Mouse (Mus musculus) stomach, embryonic 15.5 days (tissue): ENCODE data around the gene Marveld3. TPM values are rescaled to one million over a fixed set of nuclear protein-coding genes. Genes with fewer than 3 reads are reported as not detected.

ENCODE experiments used
- ATAC-seq: fragments of 200-750 bp; cut with Nextera tagmentation; 2 replicates; pipeline ENCODE4 v1.8.0; 2017; ENCODE audit warnings: low read depth, moderate number of reproducible peaks, moderate TSS enrichment; ENCODE audit not compliant: insufficient read depth, low FRiP score
- H3K27ac ChIP-seq: fragments of 300-500 bp; sonication (generic); 2 replicates; pipeline ENCODE4 v1.5.1; 2015; ENCODE audit warnings: mild to moderate bottlenecking, inconsistent platforms
- H3K27me3 ChIP-seq: fragments of 300-500 bp; sonication (generic); replicated peaks from 2 replicates; pipeline ENCODE4 v1.6.1; 2015; ENCODE audit warnings: inconsistent platforms
- H3K36me3 ChIP-seq: fragments of 300-500 bp; sonication (generic); 2 replicates; pipeline ENCODE4 v1.6.1; 2015; ENCODE audit warnings: inconsistent platforms
- H3K4me1 ChIP-seq: fragments of 300-500 bp; sonication (generic); 2 replicates; pipeline ENCODE4 v1.6.1; 2015; ENCODE audit warnings: inconsistent platforms
- H3K4me2 ChIP-seq: fragments of 300-500 bp; sonication (generic); 2 replicates; pipeline ENCODE4 v1.6.1; 2015; ENCODE audit warnings: mild to moderate bottlenecking, inconsistent platforms
- H3K4me3 ChIP-seq: fragments of 300-500 bp; sonication (generic); replicated peaks from 2 replicates; pipeline ENCODE4 v1.5.1; 2015; ENCODE audit warnings: inconsistent platforms
- H3K9ac ChIP-seq: fragments of 300-500 bp; sonication (generic); 2 replicates; pipeline ENCODE4 v1.6.1; 2015; ENCODE audit warnings: inconsistent platforms
- H3K9me3 ChIP-seq: fragments of 300-500 bp; sonication (generic); 2 replicates; pipeline ENCODE4 v1.6.1; 2016; ENCODE audit warnings: inconsistent platforms
- WGBS: fragments of 180-500 bp; shearing (Covaris S2); methylation state at CpG from one replicate; pipeline ENCODE4 v1.1.7; 2015; 5-methylcytosine and 5-hydroxymethylcytosine counted together
- polyA plus RNA-seq: library from polyadenylated mRNA; unstranded; fragments of >200 nt; fragmentation: Nextera tagmentation; extraction: Ambion mirVana; gene quantifications from 2 replicates; pipeline ENCODE4 v1.2.1, GENCODE M21; 2015

Gene Marveld3
- polyA plus RNA-seq, 1 experiment from 2014 or later = 12.1 TPM

- Histone ChIP-seq H3K9me3 (no peaks in the 10 kb centered on the region), H3K27ac (no peak within 1 kb of the TSS), H3K4me1 (no peaks in the 10 kb centered on the region), H3K4me2 (no peak within 1 kb of the TSS), H3K9ac (no peak within 1 kb of the TSS), H3K27me3 (no peaks in the 10 kb centered on the region), H3K36me3 (no peaks in the 10 kb centered on the region), H3K4me3 (no peak within 1 kb of the TSS)
- no peak for ATAC-seq
- WGBS = 75% methylated on average over 8 of the region's 8 CpGs
Measured at GRCm38 (mm10) chr8:109990224-109990623, 28.2 kb upstream of the Marveld3 start, which contains the start of gene Tat. Gene Tat (plus strand): TSS chr8:109990437.

DNA sequence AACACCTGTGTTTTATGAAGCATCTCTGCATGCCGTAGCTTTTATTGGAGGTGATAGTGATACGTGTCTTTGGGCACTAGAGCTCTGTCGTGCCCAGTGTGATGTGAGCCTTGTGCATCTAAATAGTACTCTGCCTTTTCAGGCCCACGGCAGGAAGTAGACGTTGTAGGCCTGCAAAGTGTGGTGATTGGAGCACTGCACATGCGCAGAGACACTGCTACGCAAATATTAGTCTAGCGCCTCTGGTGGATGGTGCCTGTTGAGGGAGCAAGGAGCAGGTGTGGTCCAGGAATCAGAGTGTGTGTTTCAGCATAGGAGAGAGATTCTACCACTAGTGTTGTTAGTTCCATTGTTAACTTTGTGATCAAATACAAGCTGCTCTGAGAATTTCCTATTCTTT is 27.1 kb upstream of the Marveld3 start:
- Histone ChIP-seq H3K9ac (no peak overlapping the region), H3K9me3 (no peaks in the 10 kb centered on the region), H3K4me2 (no peak overlapping the region), H3K4me3 (no peak overlapping the region), H3K27me3 (no peaks in the 10 kb centered on the region), H3K27ac (no peak overlapping the region), H3K36me3 (no peaks in the 10 kb centered on the region), H3K4me1 (no peaks in the 10 kb centered on the region)
- no peak for ATAC-seq
- WGBS = 83% methylated on average over 8 of the region's 8 CpGs

DNA sequence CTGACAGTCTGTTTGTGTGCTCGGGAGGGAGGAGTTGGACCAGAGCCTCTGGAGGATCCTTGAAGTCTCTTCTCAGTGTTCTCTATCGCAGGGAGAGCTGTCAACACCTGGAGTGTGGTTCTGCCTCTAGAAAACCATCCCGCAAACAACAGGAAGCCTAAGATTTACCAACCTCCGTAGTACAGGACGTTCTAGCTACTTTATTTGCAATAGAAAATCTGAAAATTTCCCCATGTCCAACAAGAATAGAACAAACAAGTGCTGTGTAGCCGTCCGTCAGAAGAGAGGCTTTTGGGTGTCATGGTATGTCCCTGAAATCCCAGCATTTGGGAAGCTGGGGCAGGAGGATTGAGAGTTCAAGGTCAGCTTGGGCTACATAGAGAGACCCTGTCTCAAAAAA is 25.8 kb upstream of the Marveld3 start:
- WGBS = 76% methylated on average over 7 of the region's 7 CpGs
- Histone ChIP-seq H3K27me3 (no peaks in the 10 kb centered on the region), H3K36me3 (no peaks in the 10 kb centered on the region), H3K4me1 (no peaks in the 10 kb centered on the region), H3K9me3 (no peaks in the 10 kb centered on the region), H3K4me3 (no peak overlapping the region), H3K27ac (no peak overlapping the region), H3K4me2 (no peak overlapping the region), H3K9ac (no peak overlapping the region)
- no peak for ATAC-seq

DNA sequence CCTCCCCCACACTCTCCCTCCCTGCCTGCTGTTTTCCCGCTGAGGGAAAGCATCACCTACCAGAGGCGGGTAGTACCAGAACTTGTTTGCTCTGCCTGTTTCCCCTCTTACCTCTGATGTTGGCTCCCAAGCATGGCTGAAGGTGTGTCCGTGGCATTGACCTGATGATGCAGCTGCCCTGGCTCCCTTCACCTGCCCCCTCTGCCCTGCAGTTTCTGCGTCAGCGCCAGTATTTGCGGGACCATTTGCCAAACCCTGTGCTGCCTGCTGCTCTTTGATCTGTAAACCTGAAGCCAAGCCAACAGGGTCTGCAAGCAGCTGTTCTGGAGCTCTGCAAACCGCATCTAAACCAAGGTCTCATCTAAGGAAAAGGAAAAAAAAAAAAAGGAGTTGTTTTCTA is 24.4 kb upstream of the Marveld3 start:
- H3K36me3 ChIP-seq = no peaks in the 10 kb centered on the region
- H3K9me3 ChIP-seq = no peaks in the 10 kb centered on the region
- H3K4me3 ChIP-seq = no peak overlapping the region
- no peaks in the 10 kb centered on the region for H3K27me3 ChIP-seq
- 58% methylated on average over 7 of the region's 7 CpGs for WGBS
- no peak overlapping the region for H3K4me2 ChIP-seq
- no peaks in the 10 kb centered on the region for H3K4me1 ChIP-seq
- no peak for ATAC-seq
- no peak overlapping the region for H3K9ac ChIP-seq
- H3K27ac ChIP-seq = no peak overlapping the region

- Histone ChIP-seq H3K9ac (no peak overlapping the region), H3K36me3 (no peaks in the 10 kb centered on the region), H3K27ac (no peak overlapping the region), H3K4me2 (no peak overlapping the region), H3K4me1 (no peaks in the 10 kb centered on the region), H3K9me3 (no peaks in the 10 kb centered on the region), H3K27me3 (no peaks in the 10 kb centered on the region), H3K4me3 (no peak overlapping the region)
- WGBS = 29% methylated on average over 5 of the region's 5 CpGs
- ATAC-seq = no peak
Measured at GRCm38 (mm10) chr8:109983944-109984343, 21.9 kb upstream of the Marveld3 start.

DNA sequence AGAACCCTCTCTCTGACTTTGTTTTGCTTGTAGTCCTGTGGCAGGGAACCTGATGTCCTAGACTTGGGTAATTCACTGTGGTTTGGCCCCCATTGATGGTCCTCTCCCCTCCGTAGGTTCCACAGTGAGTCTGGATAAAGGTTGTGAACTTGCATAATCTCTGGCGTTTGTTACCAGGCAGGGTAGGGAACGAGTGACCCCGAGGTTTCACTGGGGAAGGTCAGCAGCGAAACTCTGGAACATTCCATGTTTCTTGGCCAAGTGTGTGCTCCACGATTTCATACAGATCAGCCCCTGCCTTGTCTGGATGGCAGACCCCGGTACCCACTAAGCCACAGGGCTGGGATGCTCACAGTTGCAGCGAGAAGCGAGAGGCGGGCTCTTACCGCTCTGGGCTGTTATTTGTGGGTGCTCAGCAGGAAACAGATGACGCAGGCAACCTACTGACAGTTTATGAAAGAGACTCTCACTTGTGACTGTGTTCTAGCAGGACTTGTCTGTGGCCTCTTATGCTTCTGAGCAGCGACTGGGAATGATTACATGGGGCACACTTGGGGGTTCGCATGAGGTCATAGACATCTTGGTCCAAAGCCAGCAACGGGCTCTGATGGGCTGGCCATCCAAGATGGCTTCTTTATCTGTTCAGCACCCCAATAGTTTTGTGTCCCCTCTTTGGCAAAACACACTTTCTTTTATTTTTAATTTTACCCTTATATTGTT is 20.5 kb upstream of the Marveld3 start:
- Histone ChIP-seq H3K27ac (no peak overlapping the region), H3K9ac (no peak overlapping the region), H3K9me3 (no peaks in the 10 kb centered on the region), H3K27me3 (no peaks in the 10 kb centered on the region), H3K4me3 (no peak overlapping the region), H3K4me1 (no peaks in the 10 kb centered on the region), H3K36me3 (no peaks in the 10 kb centered on the region), H3K4me2 (no peak overlapping the region)
- 79% methylated on average over 15 of the region's 15 CpGs for WGBS
- ATAC-seq = no peak

DNA sequence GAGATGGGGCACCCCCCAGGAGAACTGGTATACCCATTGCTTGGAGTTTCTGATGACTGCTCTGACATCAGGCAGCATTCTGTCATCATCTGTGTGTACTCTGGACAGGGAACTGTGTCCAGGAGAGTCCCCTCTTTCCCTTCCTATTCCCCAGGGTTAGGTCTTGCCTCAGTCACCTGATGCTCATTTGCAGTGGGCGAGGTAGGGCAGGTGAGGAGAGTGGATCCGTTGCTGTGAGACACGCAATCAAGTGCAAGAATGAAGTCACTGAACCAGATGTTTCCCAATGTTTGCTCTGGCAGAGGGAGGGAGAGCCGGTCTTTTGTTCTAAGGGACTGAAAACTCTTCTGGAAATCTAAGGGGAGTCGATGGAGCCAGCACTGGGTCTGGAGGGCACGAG is 17.3 kb upstream of the Marveld3 start:
- H3K27me3 ChIP-seq = no peaks in the 10 kb centered on the region
- 56% methylated on average over 6 of the region's 6 CpGs for WGBS
- H3K27ac ChIP-seq = no peak overlapping the region
- ATAC-seq = no peak; the same call in 1 of the 2 replicates
- no peaks in the 10 kb centered on the region for H3K9me3 ChIP-seq
- no peaks in the 10 kb centered on the region for H3K36me3 ChIP-seq
- no peak overlapping the region for H3K4me2 ChIP-seq
- no peak overlapping the region for H3K9ac ChIP-seq
- H3K4me3 ChIP-seq = no peak overlapping the region
- no peaks in the 10 kb centered on the region for H3K4me1 ChIP-seq

GRCm38 (mm10) chr8:109972901-109973300 is 10.9 kb upstream of the Marveld3 start:
- no peak overlapping the region for H3K27ac ChIP-seq
- H3K9ac ChIP-seq = no peak overlapping the region
- no peak overlapping the region for H3K4me2 ChIP-seq
- WGBS = 64% methylated on average over 4 of the region's 4 CpGs
- H3K4me1 ChIP-seq = no peaks in the 10 kb centered on the region
- ATAC-seq = no peak
- no peak overlapping the region for H3K4me3 ChIP-seq
- H3K9me3 ChIP-seq = no peaks in the 10 kb centered on the region
- H3K36me3 ChIP-seq = no peaks in the 10 kb centered on the region
- peaks cover 11% of the 10 kb centered on the region for H3K27me3 ChIP-seq

DNA sequence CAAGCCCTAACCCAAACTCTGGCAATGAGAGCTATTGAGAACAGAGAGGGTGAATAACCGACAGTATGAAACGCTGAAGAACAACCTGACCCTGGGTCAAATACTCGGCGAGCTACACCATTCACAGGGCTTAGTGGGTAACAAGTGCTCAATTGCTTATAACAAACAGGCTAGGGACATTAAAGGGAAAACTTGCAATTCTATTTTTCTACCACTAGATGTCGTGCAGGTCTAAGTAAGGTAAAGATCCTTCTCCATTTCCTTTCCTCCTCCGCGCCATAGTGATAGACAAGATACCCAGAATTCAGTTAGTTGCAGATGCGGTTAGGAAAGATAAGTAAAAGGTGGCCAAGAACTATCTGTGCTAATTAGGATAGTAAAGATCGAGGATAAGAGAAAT is 8.3 kb upstream of the Marveld3 start:
- H3K9me3 ChIP-seq = no peaks in the 10 kb centered on the region
- peaks cover 11% of the 10 kb centered on the region for H3K27me3 ChIP-seq
- 6% methylated on average over 9 of the region's 9 CpGs for WGBS
- no peak overlapping the region for H3K9ac ChIP-seq
- H3K4me2 ChIP-seq = no peak overlapping the region
- no peaks in the 10 kb centered on the region for H3K36me3 ChIP-seq
- no peak overlapping the region for H3K4me3 ChIP-seq
- no peak for ATAC-seq
- no peaks in the 10 kb centered on the region for H3K4me1 ChIP-seq
- no peak overlapping the region for H3K27ac ChIP-seq

GRCm38 (mm10) chr8:109968837-109969236 is 6.8 kb upstream of the Marveld3 start:
- no peaks in the 10 kb centered on the region for H3K9me3 ChIP-seq
- no peak for ATAC-seq
- no peak overlapping the region for H3K4me2 ChIP-seq
- no peak overlapping the region for H3K4me3 ChIP-seq
- H3K27me3 ChIP-seq = peaks cover 11% of the 10 kb centered on the region
- no peak overlapping the region for H3K9ac ChIP-seq
- no peaks in the 10 kb centered on the region for H3K36me3 ChIP-seq
- no peak overlapping the region for H3K27ac ChIP-seq
- 51% methylated on average over 10 of the region's 10 CpGs for WGBS
- no peaks in the 10 kb centered on the region for H3K4me1 ChIP-seq

- Histone ChIP-seq H3K9me3 (no peaks in the 10 kb centered on the region), H3K4me3 (no peak overlapping the region), H3K36me3 (no peaks in the 10 kb centered on the region), H3K4me2 (no peak overlapping the region), H3K9ac (no peak overlapping the region), H3K27me3 (peaks cover 22% of the 10 kb centered on the region), H3K4me1 (peaks cover 11% of the 10 kb centered on the region; the same call in 1 of the 2 replicates), H3K27ac (no peak overlapping the region)
- ATAC-seq = no peak
- 61% methylated on average over 4 of the region's 4 CpGs for WGBS
Measured at GRCm38 (mm10) chr8:109964106-109964505, 2.1 kb upstream of the Marveld3 start.

GRCm38 (mm10) chr8:109963421-109963820 is 1.4 kb upstream of the Marveld3 start:
- Histone ChIP-seq H3K4me1 (peaks cover 11% of the 10 kb centered on the region; the same call in 1 of the 2 replicates), H3K36me3 (no peaks in the 10 kb centered on the region), H3K9me3 (no peaks in the 10 kb centered on the region), H3K4me3 (no peak overlapping the region), H3K27me3 (peaks cover 17% of the 10 kb centered on the region), H3K27ac (no peak overlapping the region), H3K9ac (no peak overlapping the region), H3K4me2 (no peak overlapping the region)
- no peak for ATAC-seq
- 65% methylated on average over 13 of the region's 13 CpGs for WGBS

GRCm38 (mm10) chr8:109962896-109963295 is 893 bp upstream of the Marveld3 start:
- no peak overlapping the region for H3K4me2 ChIP-seq
- 62% methylated on average over 9 of the region's 9 CpGs for WGBS
- H3K4me3 ChIP-seq = no peak overlapping the region
- no peaks in the 10 kb centered on the region for H3K36me3 ChIP-seq
- H3K27me3 ChIP-seq = peaks cover 17% of the 10 kb centered on the region
- H3K27ac ChIP-seq = no peak overlapping the region
- H3K9ac ChIP-seq = no peak overlapping the region
- no peak for ATAC-seq
- H3K4me1 ChIP-seq = peaks cover 11% of the 10 kb centered on the region; the same call in 1 of the 2 replicates
- H3K9me3 ChIP-seq = no peaks in the 10 kb centered on the region
